Mouse (Mus musculus): ENCODE data around the gene Ms4a6d. TPM values are rescaled to one million over a fixed set of nuclear protein-coding genes. Genes with fewer than 3 reads are reported as not detected.
A peak's percentile ranks its signal among the peaks of the same experiment; 100 is the strongest.

Ms4a6d gene
- polyA plus RNA-seq, 2 experiments: 2.4 to 5.4 TPM

GRCm38 (mm10) chr19:11612293-11612692 lies 7.6 kb upstream of the Ms4a6d start:
- TF ChIP-seq CTCF (IDR thresholded peaks at IDR 0.05; ENCODE audit: low read depth) (no peak), EP300 (IDR thresholded peaks at IDR 0.05; ENCODE audit: low read depth) (no peak)
- no peak overlapping the region for H3K4me3 ChIP-seq (ENCODE audit: insufficient read depth in 1 of 2, low read depth in 2 of 2, low read length in 2 of 2)
- no peaks in the 10 kb centered on the region for H3K27me3 ChIP-seq (ENCODE audit: control insufficient read depth, insufficient read depth, low read length)
- no peak overlapping the region for H3K27ac ChIP-seq
- WGBS (ENCODE audit: insufficient replicate concordance): 20% methylated on average over 2 of the region's 2 CpGs
- peaks cover 2 to 13% of the 10 kb centered on the region in 2 experiments; a peak in 3 of 4 replicates for H3K4me1 ChIP-seq (replicated peaks; ENCODE audit: control insufficient read depth in 2 of 2, insufficient read depth in 2 of 2, low read length in 1 of 2)
- no peaks in the 10 kb centered on the region for H3K36me3 ChIP-seq (replicated peaks; ENCODE audit: control insufficient read depth, insufficient read depth, low read depth)
- ATAC-seq (ENCODE audit: insufficient read depth) (no peak), DNase-seq (ENCODE audit: low read depth in 3 of 3, low spot score in 3 of 3) (no peak)
- no peaks in the 10 kb centered on the region for H3K9me3 ChIP-seq (ENCODE audit: control insufficient read depth, low read length)
- H3K4me2 ChIP-seq (ENCODE audit: low read depth): no peak overlapping the region
- H3K9ac ChIP-seq (replicated peaks): no peak overlapping the region

GRCm38 (mm10) chr19:11611541-11611945 lies 6.9 kb upstream of the Ms4a6d start:
- no peak overlapping the region for H3K9ac ChIP-seq (replicated peaks)
- peak; percentile 62 for TF ChIP-seq CTCF (IDR thresholded peaks at IDR 0.05; ENCODE audit: low read depth)
- no peak for TF ChIP-seq EP300 (IDR thresholded peaks at IDR 0.05; ENCODE audit: low read depth)
- H3K27ac ChIP-seq: no peak overlapping the region
- H3K4me2 ChIP-seq (ENCODE audit: low read depth): no peak overlapping the region
- H3K9me3 ChIP-seq (ENCODE audit: control insufficient read depth, low read length): no peaks in the 10 kb centered on the region
- no peaks in the 10 kb centered on the region for H3K36me3 ChIP-seq (replicated peaks; ENCODE audit: control insufficient read depth, insufficient read depth, low read depth)
- H3K27me3 ChIP-seq (ENCODE audit: control insufficient read depth, insufficient read depth, low read length): no peaks in the 10 kb centered on the region
- no peak overlapping the region for H3K4me3 ChIP-seq (ENCODE audit: insufficient read depth in 1 of 2, low read depth in 2 of 2, low read length in 2 of 2)
- 3% methylated on average over 6 of the region's 6 CpGs for WGBS (ENCODE audit: insufficient replicate concordance)
- ATAC-seq (ENCODE audit: insufficient read depth) (no peak), DNase-seq (ENCODE audit: low read depth in 3 of 3, low spot score in 3 of 3) (peak; percentile 16 to 37 (median 32))
- H3K4me1 ChIP-seq (replicated peaks; ENCODE audit: control insufficient read depth in 2 of 2, insufficient read depth in 2 of 2, low read length in 1 of 2): peaks cover 2 to 13% of the 10 kb centered on the region in 2 experiments; a peak in 3 of 4 replicates

GRCm38 (mm10) chr19:11608172-11608571 lies 3.5 kb upstream of the Ms4a6d start:
- Histone ChIP-seq H3K27me3 (ENCODE audit: control insufficient read depth, insufficient read depth, low read length) (no peaks in the 10 kb centered on the region), H3K9me3 (ENCODE audit: control insufficient read depth, low read length) (no peaks in the 10 kb centered on the region), H3K36me3 (replicated peaks; ENCODE audit: control insufficient read depth, insufficient read depth, low read depth) (no peaks in the 10 kb centered on the region), H3K4me3 (ENCODE audit: insufficient read depth in 1 of 2, low read depth in 2 of 2, low read length in 2 of 2) (no peak overlapping the region), H3K9ac (replicated peaks) (no peak overlapping the region), H3K4me2 (ENCODE audit: low read depth) (no peak overlapping the region), H3K27ac (no peak overlapping the region), H3K4me1 (replicated peaks; ENCODE audit: control insufficient read depth in 2 of 2, insufficient read depth in 2 of 2, low read length in 1 of 2) (peaks cover 0 to 6% of the 10 kb centered on the region in 2 experiments; a peak in 2 of 4 replicates)
- TF ChIP-seq EP300 (IDR thresholded peaks at IDR 0.05; ENCODE audit: low read depth) (no peak), CTCF (IDR thresholded peaks at IDR 0.05; ENCODE audit: low read depth) (peak; percentile 71)
- WGBS (ENCODE audit: insufficient replicate concordance): 0% methylated on average over 1 of the region's 1 CpGs
- peak in 1 of 3 experiments; percentile 19 for DNase-seq (ENCODE audit: low read depth in 3 of 3, low spot score in 3 of 3)
- no peak for ATAC-seq (ENCODE audit: insufficient read depth)

DNA sequence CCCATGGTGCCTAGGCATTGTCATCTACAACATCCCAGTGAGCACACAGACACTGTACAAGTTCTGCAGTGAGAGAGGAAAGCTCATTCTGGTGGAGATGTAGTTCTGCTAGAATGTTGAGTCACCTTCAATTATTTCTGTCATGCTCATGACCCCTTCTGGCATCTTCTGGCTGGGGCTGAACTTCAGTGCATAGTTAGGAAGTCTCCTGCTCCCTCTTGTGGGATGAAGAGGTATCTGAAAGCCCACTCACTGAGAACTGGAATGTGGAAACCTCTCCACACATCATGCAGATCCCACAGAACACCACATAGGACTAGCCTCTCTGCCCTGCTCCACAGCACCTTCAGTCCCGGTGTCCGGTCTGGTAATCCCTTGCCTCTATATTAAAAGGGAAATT lies 2.6 kb downstream of the Ms4a6d start:
- TF ChIP-seq CTCF (IDR thresholded peaks at IDR 0.05; ENCODE audit: low read depth) (peak; percentile 58), EP300 (IDR thresholded peaks at IDR 0.05; ENCODE audit: low read depth) (no peak)
- DNase-seq (ENCODE audit: low read depth in 3 of 3, low spot score in 3 of 3) (no peak), ATAC-seq (ENCODE audit: insufficient read depth) (no peak)
- WGBS (ENCODE audit: insufficient replicate concordance): 66% methylated on average over 2 of the region's 2 CpGs
- Histone ChIP-seq H3K36me3 (replicated peaks; ENCODE audit: control insufficient read depth, insufficient read depth, low read depth) (no peaks in the 10 kb centered on the region), H3K4me2 (ENCODE audit: low read depth) (no peak overlapping the region), H3K9ac (replicated peaks) (no peak overlapping the region), H3K27me3 (ENCODE audit: control insufficient read depth, insufficient read depth, low read length) (no peaks in the 10 kb centered on the region), H3K4me3 (ENCODE audit: insufficient read depth in 1 of 2, low read depth in 2 of 2, low read length in 2 of 2) (no peak overlapping the region), H3K27ac (no peak overlapping the region), H3K4me1 (replicated peaks; ENCODE audit: control insufficient read depth in 2 of 2, insufficient read depth in 2 of 2, low read length in 1 of 2) (0 out of 4 replicates have a peak, but pooled peaks cover 0 to 1% of the 10 kb centered on the region in 2 experiments), H3K9me3 (ENCODE audit: control insufficient read depth, low read length) (no peaks in the 10 kb centered on the region)

DNA sequence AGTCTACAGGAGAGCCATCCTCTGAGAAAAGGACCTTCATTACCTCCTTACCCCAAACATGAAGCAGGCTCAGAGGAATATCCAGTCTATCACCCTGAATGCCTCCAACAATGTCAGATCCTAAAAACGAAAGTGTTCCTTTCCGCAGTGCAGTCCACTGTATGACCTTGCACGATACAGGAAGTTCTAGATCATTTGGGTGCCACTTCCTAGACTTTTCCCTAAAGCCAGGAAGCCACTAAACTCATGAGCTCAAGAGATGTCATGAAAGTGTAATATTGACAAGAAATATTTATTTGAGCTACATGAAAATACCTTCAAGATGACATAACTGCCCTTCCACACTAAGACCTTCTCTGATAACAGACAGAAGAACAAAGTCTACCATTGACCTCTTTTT lies 3.3 kb downstream of the Ms4a6d start:
- TF ChIP-seq EP300 (IDR thresholded peaks at IDR 0.05; ENCODE audit: low read depth): no peak
- Histone ChIP-seq H3K27ac (no peak overlapping the region), H3K9me3 (ENCODE audit: control insufficient read depth, low read length) (no peaks in the 10 kb centered on the region), H3K36me3 (replicated peaks; ENCODE audit: control insufficient read depth, insufficient read depth, low read depth) (no peaks in the 10 kb centered on the region), H3K9ac (replicated peaks) (no peak overlapping the region), H3K4me1 (replicated peaks; ENCODE audit: control insufficient read depth in 2 of 2, insufficient read depth in 2 of 2, low read length in 1 of 2) (0 out of 4 replicates have a peak, but pooled peaks cover 0 to 1% of the 10 kb centered on the region in 2 experiments), H3K4me2 (ENCODE audit: low read depth) (no peak overlapping the region), H3K27me3 (ENCODE audit: control insufficient read depth, insufficient read depth, low read length) (no peaks in the 10 kb centered on the region), H3K4me3 (ENCODE audit: insufficient read depth in 1 of 2, low read depth in 2 of 2, low read length in 2 of 2) (no peak overlapping the region)
- ATAC-seq (ENCODE audit: insufficient read depth) (no peak), DNase-seq (ENCODE audit: low read depth in 3 of 3, low spot score in 3 of 3) (no peak)
- WGBS (ENCODE audit: insufficient replicate concordance): 76% methylated on average over 3 of the region's 3 CpGs
